Mouse (Mus musculus): ENCODE data around the gene Olfr91.
A peak's percentile ranks its signal among the peaks of the same experiment; 100 is the strongest.

Gene Olfr91

DNA sequence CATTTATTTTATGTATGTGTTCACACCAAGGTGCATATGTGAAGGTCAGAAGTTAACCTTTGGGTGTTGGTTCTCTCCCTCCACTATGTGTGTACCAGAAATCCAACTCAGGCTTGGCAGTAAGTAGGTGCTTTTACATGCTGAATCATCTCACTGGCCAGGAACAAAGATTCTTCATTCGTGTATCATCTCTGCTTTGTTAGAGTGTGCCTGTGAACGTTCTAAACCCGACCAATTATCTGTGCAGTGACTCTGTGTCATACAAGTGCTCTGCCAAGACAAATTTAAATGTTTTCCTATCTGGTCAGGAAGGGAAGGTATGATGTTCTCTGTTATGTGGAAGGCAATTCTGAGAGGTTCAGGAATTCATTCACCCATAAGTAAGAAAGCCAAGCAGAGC lies 36.6 kb downstream of the Olfr91 start:
- no peak for DNase-seq (ENCODE audit: low read depth)

DNA sequence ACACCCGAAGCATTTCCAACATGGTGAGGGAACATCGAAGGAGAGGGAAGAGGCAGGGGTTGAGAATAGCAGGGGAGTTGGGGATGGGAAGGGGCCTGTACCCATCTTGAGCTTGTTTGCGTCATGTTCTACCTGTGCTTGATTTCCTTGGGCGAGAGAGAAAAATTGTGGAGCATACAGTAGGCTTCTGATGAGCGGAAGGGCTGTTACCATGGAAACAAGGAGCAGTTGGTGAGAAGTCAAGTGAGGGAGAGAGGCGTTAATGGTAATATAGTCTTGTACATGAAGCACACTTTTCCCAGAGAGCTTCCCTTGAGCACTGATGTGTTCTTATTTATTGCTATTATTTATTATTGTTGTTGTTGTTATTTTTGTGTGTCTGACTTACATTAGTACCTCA lies 41.1 kb downstream of the Olfr91 start:
- DNase-seq (ENCODE audit: low read depth): no peak

DNA sequence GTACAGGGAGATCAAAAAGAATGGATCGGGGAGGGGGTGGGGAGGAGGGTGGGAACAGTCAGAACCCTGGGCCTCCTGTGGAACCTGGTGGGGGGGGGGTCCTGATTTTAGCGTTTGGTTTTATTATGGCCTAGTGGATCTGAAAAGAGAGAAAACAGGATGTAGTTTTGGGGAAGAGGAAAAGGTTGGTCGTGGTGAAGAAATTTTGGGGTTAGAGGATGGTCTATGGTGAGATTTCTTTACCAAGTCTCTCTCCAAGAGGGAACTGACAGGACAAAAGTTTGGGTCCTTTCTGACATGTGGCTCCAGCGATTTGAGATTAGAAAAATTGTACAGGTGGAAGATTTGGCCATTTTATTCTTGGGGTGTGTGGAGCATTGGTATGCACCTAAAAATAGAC lies 46.3 kb downstream of the Olfr91 start:
- DNase-seq (ENCODE audit: low read depth): no peak

DNA sequence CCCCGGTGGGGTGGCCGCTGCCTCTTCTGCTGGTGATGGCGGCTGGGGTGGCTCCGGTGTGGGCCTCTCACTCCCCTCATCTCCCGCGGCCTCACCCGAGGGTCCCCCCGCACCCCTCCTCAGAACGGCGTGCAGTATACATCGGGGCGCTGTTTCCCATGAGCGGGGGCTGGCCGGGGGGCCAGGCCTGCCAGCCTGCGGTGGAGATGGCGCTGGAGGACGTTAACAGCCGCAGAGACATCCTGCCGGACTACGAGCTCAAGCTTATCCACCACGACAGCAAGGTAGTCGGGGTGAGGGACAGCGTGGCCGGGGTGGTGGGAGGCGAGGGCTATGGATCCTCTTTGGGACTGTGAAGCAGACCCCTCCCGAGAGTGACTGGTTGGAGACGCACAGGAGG lies 47.2 kb downstream of the Olfr91 start:
- DNase-seq (ENCODE audit: low read depth): peak; percentile 17

DNA sequence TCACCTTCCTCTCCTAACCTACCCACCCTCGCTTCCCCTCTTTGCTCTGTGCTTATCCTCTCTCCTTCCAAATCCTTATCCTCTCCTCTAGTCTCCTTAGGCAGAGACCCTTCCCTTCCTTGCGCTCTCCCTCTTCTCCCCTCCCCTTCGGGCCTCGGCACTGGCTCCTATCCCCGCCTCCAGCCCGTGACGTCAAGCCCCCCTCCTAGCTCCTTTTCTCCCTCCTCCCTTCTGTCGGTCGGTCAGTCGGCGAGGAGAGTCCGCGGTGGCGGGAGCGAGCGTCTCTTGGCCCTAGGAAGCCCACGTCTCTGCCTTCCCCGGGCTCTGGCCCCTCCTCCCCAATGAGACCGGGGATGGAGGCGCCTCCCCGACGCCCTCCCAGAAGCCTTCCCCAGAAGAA lies 47.7 kb downstream of the Olfr91 start:
- peak; percentile 37 for DNase-seq (ENCODE audit: low read depth)

DNA sequence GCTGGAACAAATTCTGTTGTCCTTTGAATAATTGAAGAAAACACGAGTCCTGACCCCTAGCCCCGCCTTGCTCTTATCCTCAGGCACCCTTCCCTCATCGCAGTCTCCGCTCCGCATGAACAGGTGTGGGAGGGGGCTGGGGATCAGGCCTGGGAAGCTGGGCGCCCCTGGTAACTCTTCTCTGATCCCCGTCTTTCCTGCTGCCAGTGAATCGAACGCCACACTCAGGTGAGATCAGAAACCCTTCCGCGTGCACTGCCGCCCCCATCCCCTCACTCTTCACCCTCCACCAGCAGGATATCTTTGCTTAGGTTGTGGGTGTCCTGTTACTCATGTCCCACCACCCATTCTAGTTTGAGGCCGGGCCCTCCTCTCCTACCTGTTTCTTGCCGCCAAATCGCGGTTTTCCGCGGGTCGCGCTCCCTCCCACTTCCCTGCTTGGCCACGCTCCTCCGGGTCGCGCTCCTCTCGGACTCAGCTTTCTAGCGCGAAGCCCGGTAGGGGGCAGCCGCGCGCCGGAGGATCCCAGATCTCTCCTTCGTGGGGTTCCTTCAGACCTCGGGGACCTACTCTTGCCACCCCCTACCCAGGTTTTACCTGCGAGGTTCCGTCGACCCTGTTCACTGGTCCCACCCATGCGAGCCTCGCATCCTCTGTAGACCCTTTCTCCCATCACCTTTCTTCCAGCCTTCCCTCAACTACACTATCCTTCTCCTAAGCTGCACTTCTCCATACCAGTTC lies 48.3 kb downstream of the Olfr91 start:
- peak; percentile 62 for DNase-seq (ENCODE audit: low read depth)

DNA sequence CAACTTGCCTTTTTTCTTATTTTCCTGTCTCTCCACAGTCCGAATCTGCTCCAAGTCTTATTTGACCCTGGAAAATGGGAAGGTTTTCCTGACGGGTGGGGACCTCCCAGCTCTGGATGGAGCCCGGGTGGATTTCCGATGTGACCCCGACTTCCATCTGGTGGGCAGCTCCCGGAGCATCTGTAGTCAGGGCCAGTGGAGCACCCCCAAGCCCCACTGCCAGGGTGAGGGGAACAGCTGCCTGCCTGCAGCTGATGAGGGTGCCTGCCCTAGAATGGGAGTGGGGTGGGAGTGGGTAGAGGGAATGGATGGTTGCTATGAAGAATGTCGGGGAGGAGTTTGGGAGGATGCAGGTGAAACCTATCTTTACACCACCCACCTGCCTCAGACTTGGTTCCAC lies 49.7 kb downstream of the Olfr91 start:
- no peak for DNase-seq (ENCODE audit: low read depth)

DNA sequence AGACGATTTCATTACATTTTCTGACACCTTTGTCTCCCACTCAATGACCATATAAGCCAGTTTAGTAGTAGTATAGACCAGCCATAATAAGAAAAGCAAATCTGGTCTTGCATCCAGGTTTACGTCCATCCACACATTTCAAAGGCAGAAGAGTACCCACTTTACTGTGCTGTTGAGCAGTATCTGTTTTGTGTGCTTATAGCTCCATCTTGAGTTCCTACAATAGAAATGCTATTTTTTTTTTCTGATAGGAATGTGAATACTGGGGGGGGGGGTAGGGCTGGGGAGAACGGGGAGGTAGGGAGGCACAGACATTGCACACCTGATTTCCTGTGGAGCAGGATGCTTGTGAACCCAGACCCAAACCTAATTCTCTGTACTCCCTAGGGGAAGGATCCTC lies 50.1 kb downstream of the Olfr91 start:
- DNase-seq (ENCODE audit: low read depth): peak; percentile 67

DNA sequence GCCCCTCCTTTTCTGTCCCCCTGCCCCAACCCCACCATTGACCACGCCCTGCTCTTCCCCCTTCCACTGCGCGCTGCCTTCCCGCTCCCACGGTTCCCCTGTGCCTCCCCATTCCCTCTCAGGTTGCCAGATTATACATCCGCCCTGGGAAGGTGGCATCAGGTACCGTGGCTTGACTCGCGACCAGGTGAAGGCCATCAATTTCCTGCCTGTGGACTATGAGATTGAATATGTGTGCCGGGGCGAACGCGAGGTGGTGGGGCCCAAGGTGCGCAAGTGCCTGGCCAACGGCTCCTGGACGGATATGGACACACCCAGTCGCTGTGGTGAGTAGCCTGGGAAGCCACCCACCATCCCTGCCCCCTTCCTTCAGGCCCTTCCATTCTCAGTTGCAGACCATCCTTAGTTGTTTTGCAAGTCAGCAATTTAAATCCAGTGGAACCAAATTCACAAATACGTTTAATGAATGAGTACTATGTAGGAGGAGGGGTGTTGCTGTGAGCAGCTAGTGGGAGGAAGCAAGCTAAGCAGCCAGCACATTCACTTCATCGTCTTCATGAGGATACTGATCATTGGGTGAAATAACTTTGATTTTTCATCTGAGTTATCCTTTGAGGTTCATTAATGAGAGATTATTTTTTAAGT lies 50.6 kb downstream of the Olfr91 start:
- DNase-seq (ENCODE audit: low read depth): peak; percentile 31

DNA sequence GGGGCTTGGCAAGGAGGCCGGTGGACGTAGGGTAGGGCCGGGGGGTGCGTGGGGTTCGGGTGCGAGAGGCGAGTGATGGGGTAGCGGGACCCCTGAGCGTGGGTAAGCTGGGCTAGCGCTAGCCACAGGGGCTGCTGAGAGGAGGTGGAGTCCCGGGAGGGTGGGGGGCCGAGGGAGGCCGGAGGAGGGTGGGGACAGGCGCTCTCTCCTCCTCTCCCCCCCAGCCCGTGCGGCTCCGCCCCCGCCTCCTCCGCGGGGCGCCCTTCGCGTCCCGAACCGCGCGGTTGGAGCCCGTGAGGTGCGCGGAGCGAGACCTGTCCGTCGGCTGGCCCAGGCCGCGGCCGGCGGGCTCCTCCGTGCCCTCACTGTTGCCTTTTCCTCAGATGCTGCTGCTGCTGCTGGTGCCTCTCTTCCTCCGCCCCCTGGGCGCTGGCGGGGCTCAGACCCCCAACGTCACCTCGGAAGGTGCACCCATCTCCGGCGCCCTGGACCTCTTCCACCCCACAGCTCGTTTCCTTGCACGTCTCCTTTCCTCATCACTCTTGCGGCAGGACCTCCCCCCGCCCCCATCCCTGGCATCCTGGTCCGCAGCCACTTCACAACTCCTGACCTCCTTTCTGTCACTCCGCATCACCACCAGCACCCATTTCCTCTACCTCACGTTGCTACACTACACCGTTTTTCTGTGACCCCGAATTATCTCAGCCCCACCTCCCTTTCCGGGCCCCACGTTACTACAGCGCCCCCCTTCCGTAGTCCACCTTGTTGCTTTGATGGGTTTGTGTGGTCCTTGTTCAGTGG lies 51.6 kb downstream of the Olfr91 start:
- peak; percentile 61 for DNase-seq (ENCODE audit: low read depth)

DNA sequence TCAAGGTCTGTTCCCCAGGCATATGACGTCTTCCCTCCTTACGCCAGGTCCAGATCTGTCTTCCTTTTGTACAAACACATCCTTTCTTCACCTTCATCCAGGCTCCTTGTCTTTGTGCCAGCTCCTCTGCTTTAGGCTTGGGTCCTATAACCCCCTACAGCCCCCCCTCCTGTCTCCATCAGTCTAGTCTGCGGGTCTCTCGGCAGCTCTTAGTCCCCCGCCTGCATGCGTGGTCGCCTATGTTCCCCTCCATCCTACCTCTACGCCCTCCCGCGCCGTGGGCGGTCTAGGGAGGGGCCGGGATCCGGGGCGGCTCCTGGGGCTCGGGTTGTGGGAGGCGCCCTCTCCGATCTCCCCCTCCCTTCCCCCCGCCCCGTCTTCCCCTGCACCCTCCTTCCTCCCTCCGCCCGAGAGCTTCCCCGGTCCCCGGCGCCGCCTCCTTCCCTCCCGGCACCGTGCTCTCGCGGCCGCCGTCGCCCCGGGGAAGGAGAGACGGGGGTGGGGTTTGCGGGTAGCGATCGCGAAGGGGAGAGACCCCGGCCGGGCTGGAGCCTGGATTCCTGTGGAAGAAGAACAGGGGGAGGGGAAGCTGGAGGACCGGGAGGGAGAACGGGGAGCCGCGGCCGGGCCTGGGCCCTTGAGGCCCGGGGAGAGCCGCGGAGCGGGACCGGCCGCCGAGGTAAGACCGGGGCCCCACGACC lies 52.3 kb downstream of the Olfr91 start, which contains the start of gene Gabbr1:
Gabbr1 (plus strand) TSS at position 356 of the 701 bp plus-strand sequence.
- peak; percentile 84 for DNase-seq (ENCODE audit: low read depth)

DNA sequence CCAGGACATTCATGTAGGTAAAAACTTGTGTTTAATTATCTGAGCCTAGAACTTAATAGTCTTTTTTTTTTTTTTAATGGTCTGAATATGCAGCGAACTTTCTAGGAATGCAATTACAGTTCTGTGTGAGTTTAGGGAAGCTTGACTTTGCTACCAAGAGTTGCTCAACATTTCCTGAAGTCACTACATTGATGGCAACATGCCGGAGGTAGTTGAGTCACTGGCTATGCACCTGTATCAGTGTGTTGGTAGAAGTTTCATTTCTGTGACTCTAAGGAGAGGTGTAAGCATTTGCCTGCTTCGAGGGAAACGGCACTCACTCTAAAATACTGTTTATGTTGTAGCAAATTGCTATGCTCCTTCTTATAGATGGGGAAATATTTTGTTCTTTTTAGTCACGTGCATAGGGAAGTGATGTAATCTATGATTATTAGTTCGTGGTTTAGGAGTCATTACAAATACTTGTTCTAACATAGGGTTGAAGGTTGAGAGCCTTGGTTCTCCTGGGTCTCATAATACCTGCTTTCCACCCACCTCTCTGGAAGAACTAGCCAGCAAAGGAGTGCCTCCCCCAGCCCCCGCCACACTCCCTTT lies 53.3 kb downstream of the Olfr91 start:
- peak; percentile 13 for DNase-seq (ENCODE audit: low read depth)
